Mouse (Mus musculus) limb, embryonic 12.5 days (tissue): ENCODE results near the gene Plin5. TPM values are rescaled to one million over a fixed set of nuclear protein-coding genes. Genes with fewer than 3 reads are reported as not detected.

Source experiments
- ATAC-seq: fragments of 200-750 bp; cut with Nextera tagmentation; 2 replicates; pipeline ENCODE4 v1.8.0; 2017; ENCODE audit warnings: low read depth, moderate TSS enrichment; ENCODE audit not compliant: insufficient number of reproducible peaks, insufficient read depth, low FRiP score, low TSS enrichment
- H3K27ac ChIP-seq: fragments of 300-500 bp; sonication (generic); 2 replicates; pipeline ENCODE4 v1.5.1; 2016; ENCODE audit warnings: mild to moderate bottlenecking, moderate library complexity
- H3K27me3 ChIP-seq: fragments of 300-500 bp; sonication (generic); 2 replicates; pipeline ENCODE4 v1.6.1; 2016; ENCODE audit warnings: mild to moderate bottlenecking, moderate library complexity
- H3K36me3 ChIP-seq: fragments of 300-500 bp; sonication (generic); 2 replicates; pipeline ENCODE4 v1.6.1; 2016; ENCODE audit warnings: mild to moderate bottlenecking, moderate library complexity
- H3K4me1 ChIP-seq: fragments of 300-500 bp; sonication (generic); replicated peaks from 2 replicates; pipeline ENCODE4 v1.6.1; 2016
- H3K4me2 ChIP-seq: fragments of 300-500 bp; sonication (generic); 2 replicates; pipeline ENCODE4 v1.6.1; 2016; ENCODE audit warnings: mild to moderate bottlenecking, moderate library complexity
- H3K4me3 ChIP-seq: fragments of 300-500 bp; sonication (generic); replicated peaks from 2 replicates; pipeline ENCODE4 v1.5.1; 2016; ENCODE audit warnings: mild to moderate bottlenecking
- H3K9ac ChIP-seq: fragments of 300-500 bp; sonication (generic); replicated peaks from 2 replicates; pipeline ENCODE4 v1.6.1; 2016; ENCODE audit warnings: mild to moderate bottlenecking, moderate library complexity
- H3K9me3 ChIP-seq: fragments of 300-500 bp; sonication (generic); 2 replicates; pipeline ENCODE4 v1.6.1; 2016; ENCODE audit warnings: mild to moderate bottlenecking, moderate library complexity
- WGBS: fragments of 180-500 bp; shearing (Covaris S2); methylation state at CpG from one replicate; pipeline ENCODE4 v1.1.7; 2016; 5-methylcytosine and 5-hydroxymethylcytosine counted together
- polyA plus RNA-seq: library from polyadenylated mRNA; unstranded; fragments of >200 nt; fragmentation: Nextera tagmentation; extraction: Ambion mirVana; gene quantifications from 2 replicates; pipeline ENCODE4 v1.2.1, GENCODE M21; 2016

The Plin5 gene
- polyA plus RNA-seq, 1 experiment from 2014 or later: 0.10 TPM

GRCm38 (mm10) chr17:56132661-56133060 lies 15.3 kb upstream of the Plin5 start:
- H3K4me1 ChIP-seq: peaks cover 13% of the 10 kb centered on the region
- H3K4me3 ChIP-seq: no peak overlapping the region
- 0 out of 2 replicates have a peak, but pooled peaks cover 5% of the 10 kb centered on the region for H3K9me3 ChIP-seq
- 5% methylated on average over 14 of the region's 14 CpGs for WGBS
- no peak overlapping the region for H3K9ac ChIP-seq
- no peak overlapping the region for H3K4me2 ChIP-seq
- peaks cover 25% of the 10 kb centered on the region for H3K27me3 ChIP-seq
- no peaks in the 10 kb centered on the region for H3K36me3 ChIP-seq
- ATAC-seq: no peak
- H3K27ac ChIP-seq: no peak overlapping the region

GRCm38 (mm10) chr17:56131814-56132213 lies 14.4 kb upstream of the Plin5 start:
- H3K4me3 ChIP-seq: no peak overlapping the region
- peaks cover 17% of the 10 kb centered on the region for H3K27me3 ChIP-seq
- 45% methylated on average over 7 of the region's 7 CpGs for WGBS
- H3K36me3 ChIP-seq: no peaks in the 10 kb centered on the region
- H3K9ac ChIP-seq: no peak overlapping the region
- H3K4me2 ChIP-seq: no peak overlapping the region
- no peak for ATAC-seq
- H3K9me3 ChIP-seq: 0 out of 2 replicates have a peak, but pooled peaks cover 5% of the 10 kb centered on the region
- no peak overlapping the region for H3K27ac ChIP-seq
- peaks cover 13% of the 10 kb centered on the region for H3K4me1 ChIP-seq

- Histone ChIP-seq H3K27ac (no peak overlapping the region), H3K36me3 (no peaks in the 10 kb centered on the region), H3K9me3 (0 out of 2 replicates have a peak, but pooled peaks cover 5% of the 10 kb centered on the region)
Observed at GRCm38 (mm10) chr17:56131136-56131535, 13.7 kb upstream of the Plin5 start.

GRCm38 (mm10) chr17:56128246-56128645 lies 10.8 kb upstream of the Plin5 start:
- Histone ChIP-seq H3K27me3 (peaks cover 30% of the 10 kb centered on the region), H3K4me3 (no peak overlapping the region), H3K4me1 (peaks cover 9% of the 10 kb centered on the region), H3K9me3 (peaks cover 7% of the 10 kb centered on the region; the same call in 1 of the 2 replicates), H3K4me2 (no peak overlapping the region), H3K27ac (no peak overlapping the region), H3K9ac (no peak overlapping the region), H3K36me3 (no peaks in the 10 kb centered on the region)
- 82% methylated on average over 15 of the region's 15 CpGs for WGBS
- ATAC-seq: no peak

More at GRCm38 (mm10) chr17:56131136-56131535, 13.7 kb upstream of the Plin5 start:
- Histone ChIP-seq H3K27me3 (peaks cover 12% of the 10 kb centered on the region), H3K4me2 (no peak overlapping the region), H3K9ac (no peak overlapping the region), H3K4me3 (no peak overlapping the region), H3K4me1 (peaks cover 13% of the 10 kb centered on the region)
- ATAC-seq: no peak
- 88% methylated on average over 10 of the region's 10 CpGs for WGBS

- 72% methylated on average over 11 of the region's 11 CpGs for WGBS
- Histone ChIP-seq H3K4me2 (no peak overlapping the region), H3K9me3 (peaks cover 21% of the 10 kb centered on the region), H3K27ac (no peak overlapping the region), H3K27me3 (peaks cover 51% of the 10 kb centered on the region), H3K36me3 (no peaks in the 10 kb centered on the region), H3K9ac (no peak overlapping the region), H3K4me1 (peaks cover 9% of the 10 kb centered on the region), H3K4me3 (no peak overlapping the region)
- no peak for ATAC-seq
Observed at GRCm38 (mm10) chr17:56126175-56126574, 8.8 kb upstream of the Plin5 start.

GRCm38 (mm10) chr17:56125276-56125630 lies 7.9 kb upstream of the Plin5 start:
- peaks cover 14% of the 10 kb centered on the region for H3K4me1 ChIP-seq
- WGBS: 88% methylated on average over 4 of the region's 4 CpGs
- peaks cover 60% of the 10 kb centered on the region for H3K27me3 ChIP-seq
- ATAC-seq: no peak
- peaks cover 17% of the 10 kb centered on the region for H3K9me3 ChIP-seq
- H3K36me3 ChIP-seq: no peaks in the 10 kb centered on the region
- no peak overlapping the region for H3K4me3 ChIP-seq
- H3K4me2 ChIP-seq: no peak overlapping the region
- no peak overlapping the region for H3K9ac ChIP-seq
- no peak overlapping the region for H3K27ac ChIP-seq

- Histone ChIP-seq H3K27me3 (peaks cover 66% of the 10 kb centered on the region), H3K9me3 (peaks cover 17% of the 10 kb centered on the region), H3K4me3 (peak overlapping the region; percentile 44), H3K27ac (no peak overlapping the region), H3K4me2 (peak overlapping the region; percentile 77), H3K9ac (peak overlapping the region; percentile 60), H3K4me1 (peaks cover 19% of the 10 kb centered on the region), H3K36me3 (no peaks in the 10 kb centered on the region)
- WGBS: 7% methylated on average over 59 of the region's 59 CpGs
- no peak for ATAC-seq
Observed at GRCm38 (mm10) chr17:56124377-56125275, 7.2 kb upstream of the Plin5 start.

GRCm38 (mm10) chr17:56123681-56124340 lies 6.4 kb upstream of the Plin5 start:
- H3K27me3 ChIP-seq: peaks cover 74% of the 10 kb centered on the region
- peaks cover 17% of the 10 kb centered on the region for H3K9me3 ChIP-seq
- H3K4me1 ChIP-seq: peaks cover 21% of the 10 kb centered on the region
- peak overlapping the region; percentile 44 for H3K4me3 ChIP-seq
- H3K36me3 ChIP-seq: no peaks in the 10 kb centered on the region
- H3K9ac ChIP-seq: peak overlapping the region; percentile 60
- no peak overlapping the region for H3K27ac ChIP-seq
- H3K4me2 ChIP-seq: peak overlapping the region; percentile 77
- 40% methylated on average over 58 of the region's 59 CpGs for WGBS
- ATAC-seq: no peak

- ATAC-seq: no peak
Observed at GRCm38 (mm10) chr17:56123161-56123560, 5.8 kb upstream of the Plin5 start.

GRCm38 (mm10) chr17:56121826-56122225 lies 4.4 kb upstream of the Plin5 start, which contains the start of gene Lrg1:
TSS of gene Lrg1 (minus strand) at chr17:56122001.
- Histone ChIP-seq H3K27ac (no peak within 1 kb of the TSS), H3K27me3 (peaks cover 93% of the 10 kb centered on the region), H3K4me1 (peaks cover 28% of the 10 kb centered on the region), H3K4me3 (no peak within 1 kb of the TSS), H3K36me3 (no peaks in the 10 kb centered on the region), H3K9ac (no peak within 1 kb of the TSS), H3K9me3 (peaks cover 17% of the 10 kb centered on the region), H3K4me2 (no peak within 1 kb of the TSS)
- 61% methylated on average over 2 of the region's 2 CpGs for WGBS
- ATAC-seq: no peak

More at GRCm38 (mm10) chr17:56123161-56123560, 5.8 kb upstream of the Plin5 start:
- Histone ChIP-seq H3K9me3 (peaks cover 17% of the 10 kb centered on the region), H3K4me3 (0 out of 2 replicates have a peak overlapping the region, but pooled peaks have one; percentile 11), H3K4me2 (no peak overlapping the region), H3K27me3 (peaks cover 81% of the 10 kb centered on the region), H3K4me1 (peaks cover 21% of the 10 kb centered on the region), H3K9ac (no peak overlapping the region), H3K27ac (no peak overlapping the region), H3K36me3 (no peaks in the 10 kb centered on the region)
- WGBS: 93% methylated on average over 12 of the region's 12 CpGs
